Mouse (Mus musculus): ENCODE measurements around the gene Pepd. TPM values are rescaled to one million over a fixed set of nuclear protein-coding genes. Genes with fewer than 3 reads are reported as not detected.

Gene Pepd
- polyA plus RNA-seq, 1 experiment from 2014 or later: 125 TPM

DNA sequence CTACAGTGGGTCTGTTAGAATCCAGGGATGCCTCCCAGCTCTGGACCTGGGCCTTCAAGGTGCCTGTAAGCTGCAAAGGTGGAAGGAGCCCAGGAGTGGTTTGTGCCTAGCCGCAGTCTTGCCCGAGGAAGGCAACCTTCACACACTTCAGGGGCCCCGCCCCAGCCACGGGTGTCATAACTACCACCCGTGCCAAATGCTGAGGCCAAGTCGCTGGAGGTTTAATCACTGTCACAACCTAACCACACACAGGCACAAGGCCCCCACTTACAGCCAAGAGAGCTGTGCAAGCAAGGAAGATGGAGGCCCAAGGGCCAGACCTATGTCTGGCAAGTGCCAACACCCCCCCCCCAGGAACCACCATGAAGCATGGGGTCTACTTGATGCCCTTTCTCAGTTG is 125.2 kb downstream of the Pepd start:
- ATAC-seq: no peak
- Histone ChIP-seq H3K36me3 (ENCODE audit: control insufficient read depth, insufficient read depth, low read length) (no peaks in the 10 kb centered on the region), H3K27ac (ENCODE audit: low read length) (no peak overlapping the region), H3K4me2 (ENCODE audit: low read depth, low read length) (no peak overlapping the region), H3K9me3 (ENCODE audit: control insufficient read depth, low read length) (no peaks in the 10 kb centered on the region), H3K4me1 (ENCODE audit: control insufficient read depth, insufficient read depth, low read length) (peaks cover 34% of the 10 kb centered on the region), H3K27me3 (replicated peaks; ENCODE audit: control insufficient read depth, insufficient read depth, low read length) (no peaks in the 10 kb centered on the region), H3K9ac (ENCODE audit: low read depth, low read length) (no peak overlapping the region), H3K4me3 (ENCODE audit: low read length) (no peak overlapping the region)
- 73% methylated on average over 6 of the region's 6 CpGs for WGBS

DNA sequence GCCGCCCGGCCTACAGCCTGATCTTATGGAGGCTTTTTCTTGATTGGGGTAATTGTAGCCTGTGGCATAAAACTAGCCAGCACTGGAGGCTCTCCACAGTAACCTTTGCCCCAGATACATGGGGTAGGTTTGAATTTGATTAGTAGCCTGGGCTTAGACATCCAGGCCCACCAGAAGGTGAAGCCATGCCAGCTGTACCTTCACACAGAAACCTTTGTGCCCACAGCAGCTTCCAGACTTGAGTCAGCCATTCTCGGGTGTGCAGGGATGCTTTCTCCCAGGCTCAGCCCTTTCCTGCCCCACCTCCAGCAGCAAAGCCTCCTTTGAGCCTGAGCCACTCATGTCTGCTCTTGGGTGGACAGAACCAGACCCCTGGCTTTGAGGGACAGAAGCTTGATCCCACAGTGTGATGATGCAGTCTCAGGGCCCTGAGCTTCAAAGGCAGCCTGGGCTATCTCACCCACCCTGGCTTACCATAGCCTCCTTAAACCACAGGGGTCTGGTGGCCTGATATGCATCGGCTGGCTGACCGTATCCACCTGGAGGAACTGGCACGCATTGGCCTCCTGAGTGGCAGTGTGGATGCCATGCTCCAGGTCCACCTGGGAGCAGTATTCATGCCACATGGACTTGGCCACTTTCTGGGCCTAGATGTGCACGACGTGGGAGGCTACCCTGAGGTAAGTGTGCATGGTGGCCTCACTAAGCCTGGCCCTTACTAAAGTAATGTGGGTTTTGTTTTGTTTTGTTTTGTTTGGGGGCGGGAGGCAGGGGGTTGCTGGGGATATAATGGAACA is 128.2 kb downstream of the Pepd start:
- no peak overlapping the region for H3K9ac ChIP-seq (ENCODE audit: low read depth, low read length)
- peaks cover 5% of the 10 kb centered on the region; the same call in 1 of the 2 replicates for H3K36me3 ChIP-seq (ENCODE audit: control insufficient read depth, insufficient read depth, low read length)
- no peak overlapping the region for H3K4me2 ChIP-seq (ENCODE audit: low read depth, low read length)
- WGBS: 91% methylated on average over 9 of the region's 9 CpGs
- no peak overlapping the region for H3K4me3 ChIP-seq (ENCODE audit: low read length)
- no peak overlapping the region for H3K27ac ChIP-seq (ENCODE audit: low read length)
- H3K4me1 ChIP-seq (ENCODE audit: control insufficient read depth, insufficient read depth, low read length): peaks cover 32% of the 10 kb centered on the region
- H3K27me3 ChIP-seq (replicated peaks; ENCODE audit: control insufficient read depth, insufficient read depth, low read length): no peaks in the 10 kb centered on the region
- H3K9me3 ChIP-seq (ENCODE audit: control insufficient read depth, low read length): no peaks in the 10 kb centered on the region
- ATAC-seq: no peak

DNA sequence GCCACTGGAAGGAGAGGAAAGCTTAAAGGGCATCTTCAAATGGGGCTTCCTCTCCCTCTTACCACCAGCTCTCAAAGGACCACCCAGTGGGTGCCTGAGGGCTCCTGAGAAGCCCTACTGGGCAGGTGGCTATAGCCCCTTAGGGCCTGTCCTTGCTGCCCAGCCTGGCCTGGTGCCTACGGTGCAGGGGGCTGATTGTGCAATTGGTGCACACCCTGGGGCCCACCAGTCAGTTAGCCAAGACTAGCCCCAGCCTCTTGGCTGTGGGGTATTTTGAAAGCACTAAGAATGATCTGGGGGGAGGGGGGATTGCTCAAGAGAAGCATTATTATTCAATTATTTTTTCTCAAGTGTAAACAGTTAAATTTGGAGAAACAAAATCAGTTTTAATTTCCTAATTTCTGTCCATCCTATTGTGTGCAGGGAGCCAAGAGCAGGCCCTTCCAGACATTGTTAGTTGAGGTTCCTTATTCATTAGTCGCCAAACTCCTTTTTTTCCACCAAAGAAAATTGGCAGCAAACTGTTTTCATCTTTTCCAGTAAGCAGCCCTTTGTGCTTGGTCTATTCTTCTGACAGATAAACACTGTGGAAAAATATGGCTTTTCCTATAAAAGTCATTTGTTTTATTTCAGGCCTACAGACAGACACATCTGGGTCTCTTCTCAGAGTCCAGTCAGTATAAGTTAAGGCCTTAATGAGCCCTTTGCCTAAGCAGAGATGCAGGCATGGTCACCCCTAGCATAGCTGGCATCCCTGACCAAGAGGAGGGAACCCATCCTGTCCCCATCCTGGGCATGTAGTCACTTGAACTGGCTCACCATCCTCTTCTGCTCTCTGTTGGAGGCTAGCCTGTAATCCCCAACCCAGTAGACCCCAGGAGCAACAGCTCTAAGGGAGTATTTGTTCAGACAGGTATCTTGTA is 129.4 kb downstream of the Pepd start:
- Histone ChIP-seq H3K4me3 (ENCODE audit: low read length) (no peak overlapping the region), H3K4me2 (ENCODE audit: low read depth, low read length) (no peak overlapping the region), H3K9me3 (ENCODE audit: control insufficient read depth, low read length) (no peaks in the 10 kb centered on the region), H3K4me1 (ENCODE audit: control insufficient read depth, insufficient read depth, low read length) (peaks cover 21% of the 10 kb centered on the region), H3K27me3 (replicated peaks; ENCODE audit: control insufficient read depth, insufficient read depth, low read length) (no peaks in the 10 kb centered on the region), H3K27ac (ENCODE audit: low read length) (peak overlapping the region; percentile 25; the same call in 1 of the 2 replicates), H3K36me3 (ENCODE audit: control insufficient read depth, insufficient read depth, low read length) (peaks cover 5% of the 10 kb centered on the region; the same call in 1 of the 2 replicates), H3K9ac (ENCODE audit: low read depth, low read length) (0 out of 2 replicates have a peak overlapping the region, but pooled peaks have one; percentile 21)
- no peak for ATAC-seq
- 67% methylated on average over 2 of the region's 2 CpGs for WGBS

DNA sequence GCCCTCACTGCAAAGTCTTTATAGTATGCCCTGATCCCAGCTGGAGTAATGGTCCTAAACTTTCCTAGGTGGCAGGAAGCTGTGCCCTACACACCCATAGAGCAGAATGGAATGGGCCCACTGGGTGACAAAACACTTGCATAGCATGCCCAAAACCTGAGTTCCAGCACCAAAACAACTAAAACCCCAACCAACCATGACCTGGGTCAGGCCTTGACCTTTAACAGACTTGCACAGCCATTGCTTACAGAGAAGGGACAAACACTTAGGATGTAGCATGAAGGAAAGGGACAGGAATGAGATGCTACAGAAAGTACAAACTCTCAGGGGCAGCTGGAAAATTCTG is 130.0 kb downstream of the Pepd start:
- H3K9ac ChIP-seq (ENCODE audit: low read depth, low read length): peak overlapping the region; percentile 27; the same call in 1 of the 2 replicates
- no peak overlapping the region for H3K4me2 ChIP-seq (ENCODE audit: low read depth, low read length)
- H3K36me3 ChIP-seq (ENCODE audit: control insufficient read depth, insufficient read depth, low read length): peaks cover 5% of the 10 kb centered on the region; the same call in 1 of the 2 replicates
- peak overlapping the region; percentile 25 for H3K27ac ChIP-seq (ENCODE audit: low read length)
- H3K4me3 ChIP-seq (ENCODE audit: low read length): no peak overlapping the region
- ATAC-seq: no peak
- no peaks in the 10 kb centered on the region for H3K9me3 ChIP-seq (ENCODE audit: control insufficient read depth, low read length)
- H3K4me1 ChIP-seq (ENCODE audit: control insufficient read depth, insufficient read depth, low read length): peaks cover 14% of the 10 kb centered on the region
- H3K27me3 ChIP-seq (replicated peaks; ENCODE audit: control insufficient read depth, insufficient read depth, low read length): no peaks in the 10 kb centered on the region

DNA sequence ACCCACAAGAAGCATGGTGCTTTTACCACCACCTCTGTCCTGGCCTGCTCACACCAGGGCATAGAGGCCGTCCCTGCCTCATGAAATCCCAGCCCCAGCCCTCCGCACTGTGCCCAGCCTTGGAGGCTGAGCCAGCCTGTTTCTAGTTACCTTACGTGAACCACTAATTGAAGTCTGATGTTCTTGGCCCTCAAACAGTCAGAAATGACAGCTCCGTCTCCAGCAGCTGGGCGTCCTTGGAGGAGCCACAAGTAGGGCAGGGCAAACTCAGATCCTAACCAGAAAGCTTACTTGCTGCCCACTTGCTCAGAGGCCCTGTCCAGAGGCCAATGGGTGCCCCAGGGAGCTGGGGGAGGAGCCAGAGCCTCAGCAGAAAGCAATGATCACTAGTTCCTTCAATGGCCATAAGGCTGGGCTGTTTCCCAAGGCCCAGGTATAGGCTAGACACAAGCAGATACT is 130.6 kb downstream of the Pepd start:
- Histone ChIP-seq H3K36me3 (ENCODE audit: control insufficient read depth, insufficient read depth, low read length) (peaks cover 5% of the 10 kb centered on the region; the same call in 1 of the 2 replicates), H3K9me3 (ENCODE audit: control insufficient read depth, low read length) (no peaks in the 10 kb centered on the region), H3K4me3 (ENCODE audit: low read length) (0 out of 2 replicates have a peak overlapping the region, but pooled peaks have one; percentile 1), H3K4me1 (ENCODE audit: control insufficient read depth, insufficient read depth, low read length) (peaks cover 10% of the 10 kb centered on the region), H3K9ac (ENCODE audit: low read depth, low read length) (peak overlapping the region; percentile 27; the same call in 1 of the 2 replicates), H3K27me3 (replicated peaks; ENCODE audit: control insufficient read depth, insufficient read depth, low read length) (no peaks in the 10 kb centered on the region), H3K27ac (ENCODE audit: low read length) (peak overlapping the region; percentile 25), H3K4me2 (ENCODE audit: low read depth, low read length) (no peak overlapping the region)
- 84% methylated on average over 5 of the region's 5 CpGs for WGBS
- ATAC-seq: peak; percentile 87

DNA sequence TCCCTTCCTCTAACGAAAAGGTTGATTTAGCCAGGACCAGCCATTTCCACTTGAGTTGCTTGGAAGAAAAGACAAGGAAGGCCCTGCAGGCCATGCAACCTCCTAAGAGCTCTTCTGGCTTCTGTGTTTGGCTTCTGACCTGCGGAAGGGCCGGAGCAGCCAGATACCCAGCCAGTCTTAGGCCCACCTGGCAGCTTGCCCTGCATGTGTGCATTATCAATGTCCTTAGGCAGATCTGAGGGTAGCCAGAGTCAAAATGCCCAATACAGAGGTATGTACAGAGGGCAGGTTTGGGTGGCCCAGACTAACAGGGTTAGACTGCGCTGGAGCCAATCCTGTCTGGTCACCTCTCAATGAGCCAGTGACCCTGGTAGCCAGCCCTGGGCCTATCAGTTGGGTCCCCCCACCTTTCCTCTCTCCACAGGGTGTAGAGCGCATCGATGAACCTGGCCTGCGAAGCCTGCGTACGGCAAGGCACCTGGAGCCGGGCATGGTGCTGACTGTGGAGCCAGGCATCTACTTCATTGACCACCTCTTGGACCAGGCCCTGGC is 131.2 kb downstream of the Pepd start:
- Histone ChIP-seq H3K27me3 (replicated peaks; ENCODE audit: control insufficient read depth, insufficient read depth, low read length) (no peaks in the 10 kb centered on the region), H3K9ac (ENCODE audit: low read depth, low read length) (no peak overlapping the region), H3K27ac (ENCODE audit: low read length) (peak overlapping the region; percentile 25), H3K4me2 (ENCODE audit: low read depth, low read length) (no peak overlapping the region), H3K4me3 (ENCODE audit: low read length) (no peak overlapping the region), H3K9me3 (ENCODE audit: control insufficient read depth, low read length) (no peaks in the 10 kb centered on the region), H3K4me1 (ENCODE audit: control insufficient read depth, insufficient read depth, low read length) (peaks cover 10% of the 10 kb centered on the region), H3K36me3 (ENCODE audit: control insufficient read depth, insufficient read depth, low read length) (peaks cover 5% of the 10 kb centered on the region; the same call in 1 of the 2 replicates)
- peak; percentile 20; the same call in 1 of the 2 replicates for ATAC-seq
- WGBS: 95% methylated on average over 10 of the region's 10 CpGs

DNA sequence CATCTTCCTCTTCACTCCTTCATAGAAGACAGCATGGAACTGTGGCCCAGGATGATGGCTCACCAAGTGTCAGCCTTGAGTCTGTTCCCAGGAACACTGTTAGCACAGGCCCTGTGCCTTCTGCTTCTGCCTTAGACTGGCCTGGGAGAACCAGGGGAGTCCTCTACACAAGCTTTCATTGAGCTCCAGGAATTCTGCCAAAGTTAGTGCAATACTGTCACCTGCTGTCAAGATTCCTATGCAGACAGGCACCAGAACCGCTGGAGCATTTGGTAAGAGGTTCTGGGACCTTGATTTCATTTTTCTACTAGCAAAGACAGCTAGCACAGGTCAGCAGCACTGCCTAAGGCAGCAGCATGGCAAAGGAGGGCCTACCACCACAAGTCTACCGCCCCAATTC is 132.5 kb downstream of the Pepd start:
- Histone ChIP-seq H3K9me3 (ENCODE audit: control insufficient read depth, low read length) (no peaks in the 10 kb centered on the region), H3K27me3 (replicated peaks; ENCODE audit: control insufficient read depth, insufficient read depth, low read length) (no peaks in the 10 kb centered on the region), H3K27ac (ENCODE audit: low read length) (no peak overlapping the region), H3K4me3 (ENCODE audit: low read length) (no peak overlapping the region), H3K36me3 (ENCODE audit: control insufficient read depth, insufficient read depth, low read length) (peaks cover 5% of the 10 kb centered on the region; the same call in 1 of the 2 replicates), H3K9ac (ENCODE audit: low read depth, low read length) (no peak overlapping the region), H3K4me2 (ENCODE audit: low read depth, low read length) (no peak overlapping the region), H3K4me1 (ENCODE audit: control insufficient read depth, insufficient read depth, low read length) (peaks cover 10% of the 10 kb centered on the region)
- ATAC-seq: no peak
- 92% methylated on average over 2 of the region's 2 CpGs for WGBS

DNA sequence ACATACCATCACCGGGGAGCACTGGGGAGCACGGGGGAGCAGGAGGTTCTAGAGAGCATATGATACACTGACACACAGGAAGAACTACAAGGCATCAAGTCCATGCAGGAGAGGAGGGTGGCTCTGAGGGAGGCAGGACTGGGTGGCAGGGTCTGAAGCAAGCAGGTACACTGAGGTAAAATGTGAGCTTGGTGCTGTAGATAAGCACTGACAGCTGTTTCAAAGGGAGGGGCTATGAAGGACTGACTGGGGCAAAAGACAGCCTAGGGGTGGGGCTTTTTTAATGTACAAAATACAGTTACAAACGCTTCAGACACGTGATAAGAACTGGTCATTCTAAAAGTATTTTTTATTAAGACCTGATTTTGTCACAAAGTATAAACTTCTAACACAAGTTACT is 133.9 kb downstream of the Pepd start:
- Histone ChIP-seq H3K9me3 (ENCODE audit: control insufficient read depth, low read length) (no peaks in the 10 kb centered on the region), H3K27me3 (replicated peaks; ENCODE audit: control insufficient read depth, insufficient read depth, low read length) (no peaks in the 10 kb centered on the region), H3K36me3 (ENCODE audit: control insufficient read depth, insufficient read depth, low read length) (peaks cover 11% of the 10 kb centered on the region; the same call in 1 of the 2 replicates), H3K4me1 (ENCODE audit: control insufficient read depth, insufficient read depth, low read length) (peaks cover 8% of the 10 kb centered on the region), H3K27ac (ENCODE audit: low read length) (no peak overlapping the region), H3K4me2 (ENCODE audit: low read depth, low read length) (no peak overlapping the region), H3K9ac (ENCODE audit: low read depth, low read length) (no peak overlapping the region), H3K4me3 (ENCODE audit: low read length) (no peak overlapping the region)
- no peak for ATAC-seq
- WGBS: 89% methylated on average over 4 of the region's 4 CpGs

DNA sequence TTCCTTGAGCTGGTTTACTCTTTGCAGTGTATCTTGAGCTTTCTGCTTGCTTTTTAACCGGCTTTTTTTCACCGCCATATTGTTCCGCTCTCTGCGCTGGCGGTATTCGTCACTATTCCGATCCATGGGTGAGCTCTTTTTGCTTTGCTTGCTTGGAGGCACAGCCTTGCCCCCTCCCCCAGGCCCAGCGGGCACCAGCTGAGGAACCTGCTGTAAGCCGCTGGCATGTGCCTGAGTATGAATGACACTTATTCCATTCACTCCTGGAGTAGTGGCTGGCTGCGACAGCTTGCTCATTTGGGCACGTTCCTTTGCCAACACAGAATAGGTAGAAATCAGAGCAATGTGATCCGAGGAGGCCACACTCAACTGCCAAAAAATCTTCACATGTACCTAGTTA is 138.4 kb downstream of the Pepd start:
- Histone ChIP-seq H3K9ac (ENCODE audit: low read depth, low read length) (no peak overlapping the region), H3K9me3 (ENCODE audit: control insufficient read depth, low read length) (no peaks in the 10 kb centered on the region), H3K4me1 (ENCODE audit: control insufficient read depth, insufficient read depth, low read length) (peaks cover 18% of the 10 kb centered on the region), H3K4me3 (ENCODE audit: low read length) (no peak overlapping the region), H3K27me3 (replicated peaks; ENCODE audit: control insufficient read depth, insufficient read depth, low read length) (no peaks in the 10 kb centered on the region), H3K36me3 (ENCODE audit: control insufficient read depth, insufficient read depth, low read length) (peaks cover 6% of the 10 kb centered on the region; the same call in 1 of the 2 replicates), H3K27ac (ENCODE audit: low read length) (no peak overlapping the region), H3K4me2 (ENCODE audit: low read depth, low read length) (no peak overlapping the region)
- 91% methylated on average over 12 of the region's 12 CpGs for WGBS
- no peak for ATAC-seq
